Mouse (Mus musculus): ENCODE measurements at regions not wholly inside any gene's neighbourhood (a gene's known extent, or its start where the extent isn't known, plus 50 kb on each side); places are given as distances from the start of the nearest gene placed in this dataset.

DNA sequence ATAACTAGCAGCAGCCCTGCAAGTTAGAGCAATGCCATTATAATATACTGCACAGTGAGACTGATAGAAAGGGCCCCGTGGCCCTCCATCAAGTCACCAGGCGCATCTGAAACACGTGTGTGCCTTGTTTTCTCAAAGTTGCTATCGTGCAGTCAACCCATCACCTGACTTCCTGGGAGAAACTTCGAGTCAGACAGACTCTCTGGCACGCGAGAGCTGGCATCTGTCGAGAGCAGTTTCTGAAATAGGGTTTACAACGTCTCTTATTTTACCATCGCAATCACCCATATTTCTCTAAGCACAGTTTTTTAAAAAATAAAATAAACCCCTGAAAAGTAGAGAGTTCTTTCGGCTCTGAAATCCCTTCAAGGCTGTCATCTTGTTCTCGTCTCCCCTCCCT lies 169.8 kb downstream of the 3110018I06Rik start:
- Histone ChIP-seq H3K4me1 (ENCODE audit: control insufficient read depth, insufficient read depth, insufficient read length, low read length) (no peaks in the 10 kb centered on the region), H3K27ac (ENCODE audit: insufficient read depth, low read depth, low read length) (no peak overlapping the region), H3K4me3 (ENCODE audit: low read depth, low read length) (no peak overlapping the region), H3K27me3 (ENCODE audit: control insufficient read depth, insufficient read depth, low read length) (no peaks in the 10 kb centered on the region), H3K36me3 (ENCODE audit: control insufficient read depth, insufficient read depth, low read length) (no peaks in the 10 kb centered on the region)
- TF ChIP-seq CTCF (IDR thresholded peaks at IDR 0.05; ENCODE audit: extremely low read depth, insufficient read length, insufficient replicate concordance, low read depth, low read length): no peak
- TF ChIP-seq POLR2A (IDR thresholded peaks at IDR 0.05; ENCODE audit: low read depth, low read length): no peak
- WGBS: 88% methylated on average over 12 of the region's 12 CpGs

DNA sequence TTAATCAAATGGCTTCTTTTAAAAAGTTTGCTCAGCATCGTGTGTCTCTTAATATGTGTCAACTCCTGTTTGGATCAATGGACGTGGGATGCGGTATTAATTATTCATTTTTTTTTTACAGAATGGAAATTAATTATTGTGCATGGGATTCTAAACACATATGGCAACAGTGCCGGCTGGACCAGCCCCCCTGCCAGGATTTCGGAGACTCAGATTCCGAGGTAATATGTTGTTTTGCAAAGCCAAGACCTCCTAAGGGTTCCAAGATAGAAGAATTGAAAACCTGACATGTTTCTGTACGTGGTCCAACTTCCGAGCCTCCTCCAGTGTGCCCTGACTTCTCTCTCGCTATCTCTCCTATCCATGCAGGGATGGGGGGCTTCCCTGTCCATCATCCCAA lies 170.4 kb downstream of the 3110018I06Rik start:
- Histone ChIP-seq H3K27ac (ENCODE audit: insufficient read depth, low read depth, low read length) (no peak overlapping the region), H3K4me3 (ENCODE audit: low read depth, low read length) (no peak overlapping the region), H3K4me1 (ENCODE audit: control insufficient read depth, insufficient read depth, insufficient read length, low read length) (no peaks in the 10 kb centered on the region), H3K36me3 (ENCODE audit: control insufficient read depth, insufficient read depth, low read length) (no peaks in the 10 kb centered on the region), H3K27me3 (ENCODE audit: control insufficient read depth, insufficient read depth, low read length) (no peaks in the 10 kb centered on the region)
- TF ChIP-seq POLR2A (IDR thresholded peaks at IDR 0.05; ENCODE audit: low read depth, low read length) (no peak), CTCF (IDR thresholded peaks at IDR 0.05; ENCODE audit: extremely low read depth, insufficient read length, insufficient replicate concordance, low read depth, low read length) (no peak)
- 83% methylated on average over 9 of the region's 9 CpGs for WGBS

DNA sequence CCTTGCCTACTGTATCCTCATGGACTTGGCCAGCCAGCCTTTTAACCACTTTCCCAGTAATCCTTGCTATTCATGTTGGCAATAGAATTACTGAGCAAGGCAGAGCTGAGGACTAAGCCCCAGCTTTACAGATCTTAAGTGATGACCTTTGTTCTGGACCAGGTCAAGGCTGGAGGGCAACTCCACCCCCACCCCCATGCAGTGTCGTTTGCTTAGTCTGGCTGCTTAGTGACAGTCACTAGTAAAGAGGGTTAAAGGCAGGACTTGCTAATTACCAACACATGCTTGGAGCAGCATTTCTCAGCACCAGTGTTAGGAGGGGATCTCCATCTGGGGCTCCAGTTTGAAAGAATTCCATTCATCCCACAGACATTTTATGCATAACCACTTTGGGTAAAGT lies 174.2 kb downstream of the 3110018I06Rik start:
- Histone ChIP-seq H3K4me1 (ENCODE audit: control insufficient read depth, insufficient read depth, insufficient read length, low read length) (no peaks in the 10 kb centered on the region), H3K36me3 (ENCODE audit: control insufficient read depth, insufficient read depth, low read length) (no peaks in the 10 kb centered on the region), H3K27me3 (ENCODE audit: control insufficient read depth, insufficient read depth, low read length) (no peaks in the 10 kb centered on the region), H3K4me3 (ENCODE audit: low read depth, low read length) (no peak overlapping the region), H3K27ac (ENCODE audit: insufficient read depth, low read depth, low read length) (no peak overlapping the region)
- WGBS: 33% methylated on average over 1 of the region's 1 CpGs
- TF ChIP-seq CTCF (IDR thresholded peaks at IDR 0.05; ENCODE audit: extremely low read depth, insufficient read length, insufficient replicate concordance, low read depth, low read length) (no peak), POLR2A (IDR thresholded peaks at IDR 0.05; ENCODE audit: low read depth, low read length) (no peak)

DNA sequence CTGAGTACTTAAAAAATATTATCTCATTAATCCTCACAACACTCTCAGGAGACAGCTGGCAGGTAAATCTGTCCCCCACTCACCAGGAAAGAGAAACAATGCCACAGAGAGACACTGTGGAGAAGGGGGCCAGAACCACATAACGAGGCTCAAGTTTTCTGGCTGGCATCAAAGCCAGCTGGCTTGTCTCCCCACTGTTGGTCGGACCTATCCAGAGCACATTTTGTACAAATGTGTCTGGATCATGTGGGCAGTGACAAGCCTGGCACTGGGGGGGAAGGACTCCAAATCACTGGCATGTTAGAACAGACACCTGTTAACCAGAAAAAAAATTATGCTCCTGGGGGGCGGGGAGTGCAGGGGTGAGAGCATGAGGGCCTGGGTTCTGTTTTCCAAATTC lies 179.4 kb downstream of the 3110018I06Rik start:
- H3K27me3 ChIP-seq (ENCODE audit: control insufficient read depth, insufficient read depth, low read length): no peaks in the 10 kb centered on the region

DNA sequence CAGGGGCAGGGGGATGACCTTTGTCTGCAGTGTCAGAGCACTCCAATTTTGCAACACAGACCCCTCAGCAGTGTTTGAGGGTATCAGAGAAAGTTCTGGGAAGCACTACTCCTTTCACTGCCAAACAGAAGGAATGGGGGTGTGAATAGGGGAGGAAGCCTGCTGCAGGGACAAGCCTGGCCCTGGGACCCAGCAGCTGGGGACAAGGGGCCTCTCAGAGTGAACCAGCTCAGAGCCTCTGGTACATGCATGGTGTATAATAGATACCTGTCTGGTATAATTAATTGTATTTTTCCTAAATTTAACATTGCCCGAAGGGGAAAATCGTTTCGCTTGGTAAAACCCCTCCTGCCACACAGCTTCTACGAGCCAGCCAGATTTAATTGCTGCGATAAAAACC lies 180.6 kb downstream of the 3110018I06Rik start:
- no peak overlapping the region for H3K27ac ChIP-seq (ENCODE audit: insufficient read depth, low read depth, low read length)
- no peaks in the 10 kb centered on the region for H3K27me3 ChIP-seq (ENCODE audit: control insufficient read depth, insufficient read depth, low read length)
- TF ChIP-seq CTCF (IDR thresholded peaks at IDR 0.05; ENCODE audit: extremely low read depth, insufficient read length, insufficient replicate concordance, low read depth, low read length): no peak
- TF ChIP-seq POLR2A (IDR thresholded peaks at IDR 0.05; ENCODE audit: low read depth, low read length): no peak
- no peak overlapping the region for H3K4me3 ChIP-seq (ENCODE audit: low read depth, low read length)
- no peaks in the 10 kb centered on the region for H3K36me3 ChIP-seq (ENCODE audit: control insufficient read depth, insufficient read depth, low read length)
- 0 out of 2 replicates have a peak, but pooled peaks cover 5% of the 10 kb centered on the region for H3K4me1 ChIP-seq (ENCODE audit: control insufficient read depth, insufficient read depth, insufficient read length, low read length)
- WGBS: 87% methylated on average over 5 of the region's 5 CpGs

More for the DNA sequence above, 179.4 kb downstream of the 3110018I06Rik start:
- Histone ChIP-seq H3K27ac (ENCODE audit: insufficient read depth, low read depth, low read length) (no peak overlapping the region), H3K36me3 (ENCODE audit: control insufficient read depth, insufficient read depth, low read length) (no peaks in the 10 kb centered on the region), H3K4me1 (ENCODE audit: control insufficient read depth, insufficient read depth, insufficient read length, low read length) (0 out of 2 replicates have a peak, but pooled peaks cover 5% of the 10 kb centered on the region), H3K4me3 (ENCODE audit: low read depth, low read length) (no peak overlapping the region)
- TF ChIP-seq CTCF (IDR thresholded peaks at IDR 0.05; ENCODE audit: extremely low read depth, insufficient read length, insufficient replicate concordance, low read depth, low read length) (no peak), POLR2A (IDR thresholded peaks at IDR 0.05; ENCODE audit: low read depth, low read length) (no peak)
- 87% methylated on average over 3 of the region's 3 CpGs for WGBS

DNA sequence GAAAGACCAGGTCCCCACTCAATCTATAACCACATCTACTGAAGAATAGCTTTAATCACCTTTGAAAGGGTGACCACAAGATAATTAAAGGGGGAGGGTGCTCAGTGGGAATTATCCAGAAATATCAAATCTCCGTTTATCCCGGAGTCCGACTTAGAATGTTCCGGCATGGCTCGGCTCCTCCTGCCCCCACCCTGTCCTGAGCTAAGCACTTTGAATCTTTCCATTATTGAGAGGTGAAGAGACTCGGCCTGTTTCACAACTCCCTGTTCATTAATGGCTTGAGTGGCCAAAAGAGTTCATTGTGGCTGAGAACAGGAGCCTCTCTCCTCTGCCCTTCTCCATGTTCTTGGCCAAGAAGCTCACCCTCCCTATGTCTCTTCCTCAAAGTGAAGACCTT lies 181.0 kb downstream of the 3110018I06Rik start:
- H3K4me3 ChIP-seq (ENCODE audit: low read depth, low read length): no peak overlapping the region
- no peak overlapping the region for H3K27ac ChIP-seq (ENCODE audit: insufficient read depth, low read depth, low read length)
- no peaks in the 10 kb centered on the region for H3K36me3 ChIP-seq (ENCODE audit: control insufficient read depth, insufficient read depth, low read length)
- TF ChIP-seq CTCF (IDR thresholded peaks at IDR 0.05; ENCODE audit: extremely low read depth, insufficient read length, insufficient replicate concordance, low read depth, low read length): no peak
- no peak for TF ChIP-seq POLR2A (IDR thresholded peaks at IDR 0.05; ENCODE audit: low read depth, low read length)
- H3K27me3 ChIP-seq (ENCODE audit: control insufficient read depth, insufficient read depth, low read length): no peaks in the 10 kb centered on the region
- 86% methylated on average over 6 of the region's 6 CpGs for WGBS
- 0 out of 2 replicates have a peak, but pooled peaks cover 5% of the 10 kb centered on the region for H3K4me1 ChIP-seq (ENCODE audit: control insufficient read depth, insufficient read depth, insufficient read length, low read length)

DNA sequence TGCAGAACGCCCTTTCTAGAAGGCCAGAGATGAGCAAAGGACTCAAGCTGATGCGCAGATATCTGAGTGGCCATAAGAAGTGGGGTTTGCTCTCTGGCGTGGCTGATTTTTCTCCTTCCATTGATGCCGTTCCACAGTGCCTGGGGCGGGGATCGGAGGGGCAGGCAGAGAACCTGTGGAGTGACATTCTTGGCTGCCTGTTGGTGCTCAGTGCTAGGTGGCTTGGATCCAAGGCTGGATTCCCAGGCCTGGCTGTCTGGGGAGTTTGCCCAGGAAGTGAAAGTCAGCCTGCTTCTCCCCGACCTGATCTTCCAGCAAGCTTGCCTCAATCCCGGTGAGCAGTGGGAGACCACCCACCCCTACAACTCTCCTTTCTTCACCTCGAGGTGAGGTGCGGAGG lies 181.5 kb downstream of the 3110018I06Rik start:
- Histone ChIP-seq H3K4me3 (ENCODE audit: low read depth, low read length) (no peak overlapping the region), H3K27me3 (ENCODE audit: control insufficient read depth, insufficient read depth, low read length) (no peaks in the 10 kb centered on the region), H3K36me3 (ENCODE audit: control insufficient read depth, insufficient read depth, low read length) (no peaks in the 10 kb centered on the region), H3K27ac (ENCODE audit: insufficient read depth, low read depth, low read length) (no peak overlapping the region), H3K4me1 (ENCODE audit: control insufficient read depth, insufficient read depth, insufficient read length, low read length) (0 out of 2 replicates have a peak, but pooled peaks cover 5% of the 10 kb centered on the region)
- WGBS: 44% methylated on average over 10 of the region's 10 CpGs
- TF ChIP-seq POLR2A (IDR thresholded peaks at IDR 0.05; ENCODE audit: low read depth, low read length) (no peak), CTCF (IDR thresholded peaks at IDR 0.05; ENCODE audit: extremely low read depth, insufficient read length, insufficient replicate concordance, low read depth, low read length) (no peak)

Measured in small intestine, adult 2 months (tissue).